Mouse (Mus musculus) heart, embryonic 11.5 days (tissue): ENCODE measurements around the gene Kat6b. TPM values are rescaled to one million over a fixed set of nuclear protein-coding genes. Genes with fewer than 3 reads are reported as not detected.
"Not testable (repeated sequence)": the region's sequence is repeated elsewhere in the genome, so short reads cannot be mapped to it uniquely, and the experiment has no call there.

Experiments used
- ATAC-seq: fragments of 200-750 bp; cut with Nextera tagmentation; replicated peaks from 2 replicates; pipeline ENCODE4 v1.8.0; 2017; ENCODE audit warnings: moderate library complexity; ENCODE audit not compliant: insufficient number of reproducible peaks, low FRiP score, low TSS enrichment
- H3K27ac ChIP-seq: fragments of 300-500 bp; sonication (generic); 2 replicates; pipeline ENCODE4 v1.5.1; 2014; ENCODE audit warnings: mild to moderate bottlenecking, low read depth, low read length
- H3K27me3 ChIP-seq: fragments of 300-500 bp; sonication (generic); 2 replicates; pipeline ENCODE4 v1.6.1; 2014; ENCODE audit warnings: mild to moderate bottlenecking, low read length, mixed read lengths; ENCODE audit not compliant: control insufficient read depth, insufficient read depth
- H3K36me3 ChIP-seq: fragments of 300-500 bp; sonication (generic); 2 replicates; pipeline ENCODE4 v1.6.1; 2014; ENCODE audit warnings: mild to moderate bottlenecking, low read length, moderate library complexity, mixed read lengths; ENCODE audit not compliant: control insufficient read depth, insufficient read depth
- H3K4me1 ChIP-seq: fragments of 300-500 bp; sonication (generic); 2 replicates; pipeline ENCODE4 v1.6.1; 2014; ENCODE audit warnings: low read length; ENCODE audit not compliant: control insufficient read depth, insufficient read depth
- H3K4me2 ChIP-seq: fragments of 300-500 bp; sonication (generic); 2 replicates; pipeline ENCODE4 v1.6.1; 2014; ENCODE audit warnings: mild to moderate bottlenecking, moderate library complexity
- H3K4me3 ChIP-seq: fragments of 300-500 bp; sonication (generic); 2 replicates; pipeline ENCODE4 v1.5.1; 2014; ENCODE audit warnings: low read depth, low read length
- H3K9ac ChIP-seq: fragments of 300-500 bp; sonication (generic); 2 replicates; pipeline ENCODE4 v1.6.1; 2014; ENCODE audit warnings: mild to moderate bottlenecking, low read depth, low read length, moderate library complexity
- H3K9me3 ChIP-seq: fragments of 300-500 bp; sonication (generic); replicated peaks from 2 replicates; pipeline ENCODE4 v1.6.1; 2016; ENCODE audit warnings: low read length; ENCODE audit not compliant: control insufficient read depth
- whole genome bisulfite sequencing: fragments of 180-500 bp; shearing (Covaris S2); extraction: QIAGEN DNeasy Blood & Tissue Kit; methylation state at CpG from one replicate; pipeline ENCODE4 v1.1.7; 2014; ENCODE audit not compliant: insufficient replicate concordance; 5-methylcytosine and 5-hydroxymethylcytosine counted together
- polyA plus RNA-seq: library from polyadenylated mRNA; unstranded; fragments of >200 nt; fragmentation: Nextera tagmentation; extraction: Ambion mirVana; gene quantifications from 2 replicates; pipeline ENCODE4 v1.2.1, GENCODE M21; 2014

Gene Kat6b
- polyA plus RNA-seq, 1 experiment from 2014 or later = 14.9 TPM

- WGBS = 77% methylated on average over 4 of the region's 4 CpGs
These were observed 6.6 kb upstream of the Kat6b start for GRCm38 (mm10) chr14:21474593-21475132.

GRCm38 (mm10) chr14:21477181-21477580 lies 4.1 kb upstream of the Kat6b start:
- Histone ChIP-seq H3K36me3 (no peaks in the 10 kb centered on the region), H3K27ac (no peak overlapping the region), H3K4me3 (no peak overlapping the region), H3K4me2 (no peak overlapping the region), H3K9me3 (no peaks in the 10 kb centered on the region), H3K4me1 (no peaks in the 10 kb centered on the region), H3K9ac (no peak overlapping the region), H3K27me3 (no peaks in the 10 kb centered on the region)
- WGBS = 88% methylated on average over 2 of the region's 2 CpGs
- no peak for ATAC-seq

More at GRCm38 (mm10) chr14:21474593-21475132, 6.6 kb upstream of the Kat6b start:
- not testable (repeated sequence) for H3K9me3 ChIP-seq, H3K4me2 ChIP-seq, H3K27me3 ChIP-seq, H3K4me1 ChIP-seq, H3K4me3 ChIP-seq, H3K27ac ChIP-seq, ATAC-seq, H3K36me3 ChIP-seq, H3K9ac ChIP-seq

- no peaks in the 10 kb centered on the region for H3K9me3 ChIP-seq
- no peak overlapping the region for H3K27ac ChIP-seq
- H3K4me3 ChIP-seq = no peak overlapping the region
- no peaks in the 10 kb centered on the region for H3K27me3 ChIP-seq
- no peaks in the 10 kb centered on the region for H3K4me1 ChIP-seq
- no peak for ATAC-seq
- WGBS = 88% methylated on average over 8 of the region's 8 CpGs
- H3K36me3 ChIP-seq = no peaks in the 10 kb centered on the region
- H3K9ac ChIP-seq = no peak overlapping the region
- H3K4me2 ChIP-seq = no peak overlapping the region
These were observed 1.7 kb upstream of the Kat6b start for GRCm38 (mm10) chr14:21479566-21479965.

GRCm38 (mm10) chr14:21480191-21480590 lies 1.0 kb upstream of the Kat6b start:
- H3K4me3 ChIP-seq = no peak overlapping the region
- 91% methylated on average over 5 of the region's 5 CpGs for WGBS
- H3K4me1 ChIP-seq = no peaks in the 10 kb centered on the region
- H3K27me3 ChIP-seq = no peaks in the 10 kb centered on the region
- H3K4me2 ChIP-seq = no peak overlapping the region
- no peak overlapping the region for H3K9ac ChIP-seq
- no peak overlapping the region for H3K27ac ChIP-seq
- no peaks in the 10 kb centered on the region for H3K36me3 ChIP-seq
- H3K9me3 ChIP-seq = no peaks in the 10 kb centered on the region
- no peak for ATAC-seq

GRCm38 (mm10) chr14:21484199-21484598 lies 3.0 kb downstream of the Kat6b start:
- H3K4me2 ChIP-seq = no peak overlapping the region
- H3K27me3 ChIP-seq = no peaks in the 10 kb centered on the region
- no peak for ATAC-seq
- H3K4me1 ChIP-seq = no peaks in the 10 kb centered on the region
- 82% methylated on average over 2 of the region's 2 CpGs for WGBS
- H3K9me3 ChIP-seq = no peaks in the 10 kb centered on the region
- no peak overlapping the region for H3K4me3 ChIP-seq
- no peak overlapping the region for H3K27ac ChIP-seq
- H3K36me3 ChIP-seq = no peaks in the 10 kb centered on the region
- no peak overlapping the region for H3K9ac ChIP-seq

GRCm38 (mm10) chr14:21484693-21485092 lies 3.5 kb downstream of the Kat6b start:
- H3K4me1 ChIP-seq = no peaks in the 10 kb centered on the region
- no peaks in the 10 kb centered on the region for H3K27me3 ChIP-seq
- no peak overlapping the region for H3K4me2 ChIP-seq
- WGBS = 88% methylated on average over 10 of the region's 10 CpGs
- no peaks in the 10 kb centered on the region for H3K36me3 ChIP-seq
- no peaks in the 10 kb centered on the region for H3K9me3 ChIP-seq
- ATAC-seq = no peak
- H3K4me3 ChIP-seq = no peak overlapping the region
- H3K27ac ChIP-seq = no peak overlapping the region
- no peak overlapping the region for H3K9ac ChIP-seq

- H3K9ac ChIP-seq = no peak overlapping the region
- 85% methylated on average over 3 of the region's 3 CpGs for WGBS
- no peaks in the 10 kb centered on the region for H3K9me3 ChIP-seq
- H3K4me1 ChIP-seq = no peaks in the 10 kb centered on the region
- no peak overlapping the region for H3K4me2 ChIP-seq
- ATAC-seq = no peak
- no peaks in the 10 kb centered on the region for H3K36me3 ChIP-seq
- H3K4me3 ChIP-seq = no peak overlapping the region
- H3K27me3 ChIP-seq = no peaks in the 10 kb centered on the region
- H3K27ac ChIP-seq = no peak overlapping the region
These were observed 4.8 kb downstream of the Kat6b start for GRCm38 (mm10) chr14:21485961-21486520.

GRCm38 (mm10) chr14:21487135-21487534 lies 5.9 kb downstream of the Kat6b start:
- H3K9ac ChIP-seq, H3K36me3 ChIP-seq, ATAC-seq, H3K27ac ChIP-seq, H3K4me2 ChIP-seq, H3K9me3 ChIP-seq, H3K4me1 ChIP-seq, H3K27me3 ChIP-seq, H3K4me3 ChIP-seq: not testable (repeated sequence)
- 87% methylated on average over 2 of the region's 2 CpGs for WGBS

GRCm38 (mm10) chr14:21488426-21489115 lies 7.3 kb downstream of the Kat6b start:
- ATAC-seq = not testable (repeated sequence)

More at GRCm38 (mm10) chr14:21488426-21489115, 7.3 kb downstream of the Kat6b start:
- H3K9ac ChIP-seq, H3K4me1 ChIP-seq, H3K27me3 ChIP-seq, H3K4me3 ChIP-seq, H3K36me3 ChIP-seq, H3K27ac ChIP-seq, H3K9me3 ChIP-seq, H3K4me2 ChIP-seq: not testable (repeated sequence)
- 79% methylated on average over 8 of the region's 9 CpGs for WGBS
